Mouse (Mus musculus) midbrain, postnatal 0 days (tissue): ENCODE results near the gene Exo5. TPM values are rescaled to one million over a fixed set of nuclear protein-coding genes. Genes with fewer than 3 reads are reported as not detected.

Source experiments
- ATAC-seq: fragments of 200-750 bp; cut with Nextera tagmentation; 2 replicates; pipeline ENCODE4 v1.8.0; 2017; ENCODE audit warnings: moderate number of reproducible peaks, mild to moderate bottlenecking, moderate TSS enrichment, moderate library complexity; ENCODE audit not compliant: low FRiP score
- DNase-seq: peaks from one replicate; pipeline ENCODE4 v3.0.0-alpha.2; 2015; ENCODE audit warnings: low spot score
- H3K27ac ChIP-seq: fragments of 300-500 bp; sonication (generic); 2 replicates; pipeline ENCODE4 v1.5.1; 2014; ENCODE audit warnings: low read depth, mild to moderate bottlenecking, low read length, mixed read lengths
- H3K27me3 ChIP-seq: fragments of 300-500 bp; sonication (generic); 2 replicates; pipeline ENCODE4 v1.6.1; 2014; ENCODE audit warnings: low read length, control low read depth, mixed read lengths; ENCODE audit not compliant: insufficient read depth
- H3K36me3 ChIP-seq: fragments of 300-500 bp; sonication (generic); 2 replicates; pipeline ENCODE4 v1.6.1; 2014; ENCODE audit warnings: low read length, control low read depth, mixed read lengths; ENCODE audit not compliant: insufficient read depth
- H3K4me1 ChIP-seq: fragments of 300-500 bp; sonication (generic); 2 replicates; pipeline ENCODE4 v1.6.1; 2014; ENCODE audit warnings: mild to moderate bottlenecking, control low read depth, antibody characterized with exemption, low read length, mixed read lengths; ENCODE audit not compliant: insufficient read depth
- H3K4me2 ChIP-seq: fragments of 300-500 bp; sonication (generic); 2 replicates; pipeline ENCODE4 v1.6.1; 2014; ENCODE audit warnings: low read depth, mild to moderate bottlenecking, low read length, mixed read lengths; ENCODE audit not compliant: poor library complexity, severe bottlenecking
- H3K4me3 ChIP-seq: fragments of 300-500 bp; sonication (generic); 2 replicates; pipeline ENCODE4 v1.5.1; 2014; ENCODE audit warnings: low read depth, mild to moderate bottlenecking, low read length, moderate library complexity
- H3K9ac ChIP-seq: fragments of 300-500 bp; sonication (generic); replicated peaks from 2 replicates; pipeline ENCODE4 v1.6.1; 2014; ENCODE audit warnings: mild to moderate bottlenecking, low read length, moderate library complexity, mixed read lengths; ENCODE audit not compliant: poor library complexity, severe bottlenecking
- H3K9me3 ChIP-seq: fragments of 300-500 bp; sonication (generic); 2 replicates; pipeline ENCODE4 v1.6.1; 2016; ENCODE audit warnings: low read length, control low read depth
- CTCF ChIP-seq: IDR thresholded peaks from 2 replicates; pipeline ENCODE4 v1.5.1; 2016; ENCODE audit warnings: antibody characterized with exemption, mild to moderate bottlenecking
- WGBS: fragments of 180-500 bp; shearing (Covaris S2); extraction: QIAGEN DNeasy Blood & Tissue Kit; methylation state at CpG from one replicate; pipeline ENCODE4 v1.1.7; 2014; 5-methylcytosine and 5-hydroxymethylcytosine counted together
- polyA plus RNA-seq: library from polyadenylated mRNA; unstranded; fragments of >200 nt; fragmentation: Nextera tagmentation; extraction: Ambion mirVana; gene quantifications from 2 replicates; pipeline ENCODE4 v1.2.1, GENCODE M21; 2015
- total RNA-seq: library from RNA; depleted of rRNA; stranded (reverse); fragments of >200 nt; gene quantifications from 2 replicates; pipeline ENCODE4 v1.2.3, GENCODE M21; 2014

Exo5 gene
- total and polyA plus RNA-seq, 2 experiments from 2014 or later = 11.1 to 13.4 TPM

DNA sequence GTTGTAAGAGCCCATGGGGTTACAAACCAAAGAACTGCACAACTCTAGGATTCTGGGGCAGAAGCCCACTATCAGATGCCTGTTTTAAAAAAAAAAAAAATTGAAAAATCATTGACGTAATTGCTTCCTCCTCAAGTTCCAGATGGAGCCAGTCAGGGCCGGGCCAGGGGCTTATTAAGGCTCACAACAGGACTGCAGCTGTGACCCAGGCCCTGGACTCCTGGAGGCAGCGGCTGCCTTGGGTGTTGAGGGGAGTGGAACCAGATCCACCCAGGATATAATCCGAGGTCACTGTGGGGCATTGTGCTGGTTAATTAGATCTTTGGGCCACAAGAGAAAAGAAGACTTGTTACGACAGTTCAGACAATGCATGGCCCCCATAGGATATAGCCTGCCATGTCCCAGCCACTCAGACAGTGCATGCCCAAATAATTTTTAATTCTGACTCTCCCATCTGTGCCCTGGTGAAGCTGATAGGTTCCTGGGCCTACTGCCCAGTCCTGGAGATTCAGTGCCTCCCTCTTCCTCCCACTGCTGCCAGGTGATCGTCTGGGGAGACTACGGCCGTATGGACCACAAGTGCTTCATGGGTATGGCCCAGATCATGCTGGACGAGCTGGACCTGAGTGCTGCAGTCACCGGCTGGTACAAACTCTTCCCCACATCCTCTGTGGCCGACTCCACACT is 33.9 kb downstream of the Exo5 start:
- Histone ChIP-seq H3K27me3 (no peaks in the 10 kb centered on the region), H3K9ac (no peak overlapping the region), H3K4me1 (no peaks in the 10 kb centered on the region), H3K4me2 (no peak overlapping the region), H3K36me3 (peaks cover 17% of the 10 kb centered on the region), H3K27ac (no peak overlapping the region), H3K4me3 (no peak overlapping the region), H3K9me3 (no peaks in the 10 kb centered on the region)
- ATAC-seq (peak; percentile 25; the same call in 1 of the 2 replicates), DNase-seq (peak; percentile 59)
- no peak for TF ChIP-seq CTCF
- 46% methylated on average over 11 of the region's 11 CpGs for WGBS

DNA sequence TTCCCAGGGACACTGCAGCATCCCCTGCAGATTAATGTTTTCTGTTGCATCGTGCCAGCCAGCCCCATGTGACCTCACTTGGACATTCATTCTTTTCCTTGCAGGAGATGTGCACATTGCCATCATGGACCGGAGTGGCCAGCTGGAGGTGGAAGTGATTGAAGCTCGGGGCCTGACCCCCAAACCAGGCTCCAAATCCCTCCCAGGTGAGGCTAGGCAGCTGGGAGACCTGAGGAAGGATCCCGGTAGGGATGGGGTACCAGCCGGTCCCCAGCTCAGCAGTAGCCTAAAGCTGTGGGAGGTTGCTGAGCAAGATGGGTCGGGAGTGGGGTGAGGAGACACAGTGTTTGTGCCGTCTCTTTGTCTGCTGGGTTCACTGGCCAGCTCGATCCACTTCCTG is 35.9 kb downstream of the Exo5 start:
- DNase-seq (no peak), ATAC-seq (no peak)
- no peak for TF ChIP-seq CTCF
- no peak overlapping the region for H3K9ac ChIP-seq
- WGBS = 70% methylated on average over 8 of the region's 8 CpGs
- no peak overlapping the region for H3K4me3 ChIP-seq
- H3K4me1 ChIP-seq = no peaks in the 10 kb centered on the region
- H3K36me3 ChIP-seq = peaks cover 17% of the 10 kb centered on the region
- H3K4me2 ChIP-seq = no peak overlapping the region
- no peaks in the 10 kb centered on the region for H3K9me3 ChIP-seq
- H3K27ac ChIP-seq = no peak overlapping the region
- H3K27me3 ChIP-seq = no peaks in the 10 kb centered on the region

DNA sequence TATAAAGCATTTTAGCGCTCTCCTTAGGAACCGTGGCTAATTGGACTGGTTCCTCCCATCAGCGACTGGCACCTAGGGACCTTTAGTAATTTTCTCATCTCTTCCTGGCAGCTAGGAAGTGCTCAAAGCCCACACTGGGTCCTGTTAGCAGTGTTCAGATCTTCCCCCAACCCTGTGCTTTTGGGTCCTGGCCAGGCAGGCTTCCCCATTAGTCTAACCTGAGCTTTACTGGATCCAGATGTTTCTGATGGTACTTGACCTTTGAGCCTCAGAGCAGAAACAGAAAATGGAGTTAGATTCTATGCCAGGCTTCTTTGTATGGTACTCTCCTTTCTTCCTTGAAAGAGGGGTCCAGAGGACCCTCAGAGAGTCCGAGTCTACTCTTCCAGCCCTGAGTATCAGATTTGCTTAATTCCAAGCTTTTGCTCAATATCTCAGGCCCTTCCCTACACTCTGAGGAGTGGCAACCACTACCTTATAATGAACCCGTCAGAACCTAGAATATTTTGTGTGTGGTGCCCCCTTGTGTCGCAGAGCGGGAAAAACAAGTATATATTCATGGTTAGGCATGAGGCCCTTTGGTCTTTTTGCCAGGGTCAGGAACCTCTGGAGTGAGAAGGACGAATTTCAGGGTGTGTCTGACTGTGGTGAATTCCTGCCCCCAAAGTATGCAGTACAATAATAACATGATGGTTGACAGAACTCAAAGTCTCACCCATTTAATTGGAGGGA is 37.3 kb downstream of the Exo5 start:
- peaks cover 17% of the 10 kb centered on the region for H3K36me3 ChIP-seq
- H3K27ac ChIP-seq = no peak overlapping the region
- DNase-seq (peak; percentile 64), ATAC-seq (no peak)
- peak; percentile 79 for TF ChIP-seq CTCF
- 26% methylated on average over 8 of the region's 8 CpGs for WGBS
- no peak overlapping the region for H3K4me3 ChIP-seq
- H3K9ac ChIP-seq = no peak overlapping the region
- peaks cover 3% of the 10 kb centered on the region; the same call in 1 of the 2 replicates for H3K4me1 ChIP-seq
- no peaks in the 10 kb centered on the region for H3K27me3 ChIP-seq
- H3K9me3 ChIP-seq = no peaks in the 10 kb centered on the region
- H3K4me2 ChIP-seq = no peak overlapping the region

DNA sequence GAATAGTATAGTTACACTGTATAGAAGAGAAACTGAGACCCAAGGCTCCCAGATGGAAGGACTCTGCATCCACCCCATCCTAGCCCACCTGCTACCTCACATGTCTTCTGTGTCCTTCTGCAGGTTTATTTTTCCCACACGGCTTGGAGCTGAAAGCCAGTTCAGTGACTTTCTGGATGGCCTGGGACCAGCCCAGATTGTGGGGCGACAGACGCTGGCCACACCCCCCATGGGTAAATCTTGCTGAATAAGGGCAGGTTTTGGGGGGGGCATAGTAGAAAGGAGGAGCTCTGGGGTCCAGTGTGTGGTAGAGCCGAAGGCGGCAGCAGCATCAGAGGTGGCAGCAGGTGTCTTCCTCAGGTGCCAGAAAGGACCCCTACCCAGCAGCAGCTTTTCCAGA is 38.0 kb downstream of the Exo5 start:
- Histone ChIP-seq H3K9me3 (no peaks in the 10 kb centered on the region), H3K4me3 (no peak overlapping the region), H3K4me2 (no peak overlapping the region), H3K36me3 (peaks cover 13% of the 10 kb centered on the region), H3K9ac (no peak overlapping the region), H3K4me1 (peaks cover 10% of the 10 kb centered on the region; the same call in 1 of the 2 replicates), H3K27ac (no peak overlapping the region), H3K27me3 (no peaks in the 10 kb centered on the region)
- no peak for ATAC-seq
- TF ChIP-seq CTCF = no peak
- DNase-seq = no peak
- 79% methylated on average over 5 of the region's 5 CpGs for WGBS

GRCm38 (mm10) chr4:120886131-120886530 is 38.7 kb downstream of the Exo5 start:
- ATAC-seq = no peak
- no peak overlapping the region for H3K4me2 ChIP-seq
- no peak for DNase-seq
- no peak overlapping the region for H3K4me3 ChIP-seq
- H3K27ac ChIP-seq = no peak overlapping the region
- H3K27me3 ChIP-seq = no peaks in the 10 kb centered on the region
- WGBS = 29% methylated on average over 4 of the region's 4 CpGs
- H3K9ac ChIP-seq = no peak overlapping the region
- H3K4me1 ChIP-seq = peaks cover 10% of the 10 kb centered on the region; the same call in 1 of the 2 replicates
- peaks cover 6% of the 10 kb centered on the region; the same call in 1 of the 2 replicates for H3K36me3 ChIP-seq
- no peaks in the 10 kb centered on the region for H3K9me3 ChIP-seq
- no peak for TF ChIP-seq CTCF
